Mouse (Mus musculus): ENCODE results near the gene Gps1.
"Not testable (repeated sequence)": the region's sequence is repeated elsewhere in the genome, so short reads cannot be mapped to it uniquely, and the experiment has no call there.

Gene Gps1

DNA sequence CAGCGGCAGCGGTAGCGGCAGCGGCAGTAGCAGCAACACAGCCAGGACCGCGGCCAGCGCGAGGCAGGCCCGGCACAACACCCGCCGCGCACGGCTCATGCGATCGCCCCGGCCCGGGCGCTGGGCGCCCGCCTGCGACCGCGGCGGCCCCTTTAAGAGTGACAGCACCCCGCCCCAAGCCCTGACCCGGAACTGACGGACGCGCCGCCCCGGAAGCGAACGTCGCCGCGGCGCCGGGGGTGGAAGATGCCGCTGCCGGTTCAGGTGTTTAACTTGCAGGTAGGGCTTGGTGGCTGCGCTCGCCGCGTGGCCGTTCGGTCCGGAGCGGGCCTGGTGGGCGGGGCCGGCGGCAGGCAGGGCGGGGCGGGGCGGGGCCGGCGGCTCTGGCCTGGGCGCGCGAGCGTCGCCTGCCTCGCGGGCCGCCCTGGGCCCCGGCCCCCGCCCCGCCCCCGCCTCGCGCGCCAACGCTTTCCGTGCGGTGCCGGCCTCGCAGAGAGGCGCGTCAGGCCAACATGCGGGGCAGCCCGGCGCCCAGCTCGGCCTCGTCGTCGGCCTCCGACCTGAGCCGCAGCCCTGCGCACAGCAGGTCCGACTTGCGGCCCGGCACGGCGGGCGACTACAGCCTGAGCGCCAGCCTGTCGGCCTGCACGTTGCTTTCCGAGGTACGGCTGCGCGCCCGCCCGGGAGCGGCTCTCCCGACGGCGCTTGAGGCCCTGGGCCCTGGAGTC lies at the start of gene Gps1, which contains the start of gene Rfng:
Gene Gps1 (plus strand): TSS at position 209 of the 728 bp plus-strand sequence.
Gene Rfng (minus strand): TSS at position 144 of the 728 bp plus-strand sequence.
- peak; percentile 84 for DNase-seq (ENCODE audit: low spot score)

DNA sequence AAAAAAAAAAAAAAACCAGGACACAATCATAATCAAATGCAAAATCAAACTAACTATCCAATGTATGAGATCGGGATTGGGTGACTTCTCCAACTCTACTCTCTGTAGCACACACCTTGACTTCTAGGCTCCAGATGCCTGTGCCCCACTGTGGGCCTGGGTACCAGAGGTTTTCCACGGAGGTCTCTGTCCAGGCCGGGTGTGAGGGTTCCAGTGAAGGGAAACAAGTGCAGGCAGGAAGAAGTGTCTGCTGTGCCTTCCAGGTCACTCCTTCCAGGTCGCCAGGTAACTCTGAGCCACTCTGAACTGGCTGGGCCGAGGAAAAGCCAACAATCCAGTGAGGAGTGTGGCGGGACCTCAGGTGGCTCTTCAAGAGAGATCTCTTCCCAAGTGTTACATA lies 47.6 kb upstream of the Gps1 start:
- no peak for DNase-seq (ENCODE audit: low spot score)

DNA sequence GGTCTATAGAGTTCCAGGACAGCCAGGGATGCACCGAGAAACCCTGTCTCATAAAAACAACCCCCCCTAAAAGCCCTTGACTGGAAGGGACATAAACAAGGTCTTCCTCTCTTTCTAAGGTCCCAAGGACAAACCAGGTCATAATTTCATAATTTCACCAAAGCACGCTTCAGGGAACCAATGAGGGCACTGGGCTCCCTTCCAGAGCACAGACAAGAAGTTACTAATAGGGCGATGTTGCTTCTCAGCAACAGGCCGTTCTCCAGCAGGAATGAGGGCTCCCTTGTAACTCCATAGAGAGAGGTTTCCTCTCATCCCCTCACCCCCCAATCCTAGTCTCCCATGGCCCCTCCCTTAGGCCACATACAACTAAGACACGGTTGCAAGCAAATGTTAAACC lies 43.1 kb upstream of the Gps1 start:
- no peak for DNase-seq (ENCODE audit: low spot score)

GRCm38 (mm10) chr11:120744121-120744701 lies 39.9 kb upstream of the Gps1 start:
- DNase-seq (ENCODE audit: low spot score) = no peak

DNA sequence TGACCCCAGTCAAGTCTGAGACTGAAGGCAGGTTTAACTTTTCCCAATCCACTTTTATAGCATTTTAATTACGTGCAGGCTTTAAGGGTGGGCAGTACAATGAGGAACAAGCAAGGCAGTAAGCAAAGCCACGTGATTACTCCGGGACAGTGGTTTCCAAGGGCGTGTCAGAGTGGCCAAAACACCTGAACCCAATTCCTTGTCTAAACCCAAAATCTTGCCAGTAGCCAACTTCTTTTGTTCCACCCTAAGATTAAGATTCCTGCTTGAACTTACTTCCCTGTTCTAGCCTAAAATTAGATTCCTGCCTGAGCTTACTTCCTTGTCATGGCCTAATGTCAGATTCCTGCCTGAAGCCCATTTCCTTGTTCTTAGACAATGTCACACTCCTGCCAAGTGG lies 36.1 kb upstream of the Gps1 start:
- DNase-seq (ENCODE audit: low spot score) = no peak

DNA sequence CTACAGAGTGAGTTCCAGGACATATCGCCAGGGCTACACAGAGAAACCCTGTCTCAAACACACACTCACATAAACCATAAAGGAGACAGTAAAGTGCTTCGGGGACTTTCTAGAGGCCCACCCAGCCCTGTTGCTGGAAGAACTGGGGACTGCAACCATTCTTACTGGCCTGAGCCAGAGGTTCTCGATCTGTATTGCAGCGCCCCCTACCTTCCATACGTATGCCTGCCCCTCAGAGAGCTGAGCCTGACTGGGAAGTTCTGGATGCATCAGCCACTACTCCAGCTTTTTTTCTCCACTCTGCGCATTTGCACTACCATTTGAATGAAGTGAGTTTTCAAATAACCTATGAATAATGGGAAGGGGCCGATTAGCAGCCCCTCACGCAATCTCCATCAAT lies 34.6 kb upstream of the Gps1 start:
- no peak for DNase-seq (ENCODE audit: low spot score)

GRCm38 (mm10) chr11:120751606-120752005 lies 32.5 kb upstream of the Gps1 start:
- DNase-seq (ENCODE audit: low spot score) = no peak

DNA sequence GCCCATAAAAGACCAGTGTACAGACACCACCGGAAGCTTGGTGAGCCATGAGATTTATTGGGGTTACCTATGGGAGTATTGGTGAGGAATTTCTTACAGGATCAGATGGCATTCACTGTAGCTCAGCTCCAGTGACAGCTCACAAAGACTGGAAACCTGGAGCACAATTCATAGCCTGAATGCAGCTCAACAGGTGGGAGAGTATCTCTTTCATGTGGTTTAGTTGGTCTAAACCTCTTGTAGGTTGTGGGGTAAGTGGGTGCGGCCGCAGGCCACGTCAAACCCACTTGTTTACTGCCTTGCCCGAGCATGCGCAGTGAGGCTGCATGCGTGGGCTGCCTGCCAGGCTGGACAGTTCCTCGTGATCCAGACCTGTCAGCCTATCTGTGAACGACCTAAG lies 23.8 kb upstream of the Gps1 start:
- DNase-seq (ENCODE audit: low spot score) = no peak

GRCm38 (mm10) chr11:120761811-120762671 lies 22.0 kb upstream of the Gps1 start:
- no peak for DNase-seq (ENCODE audit: low spot score)

DNA sequence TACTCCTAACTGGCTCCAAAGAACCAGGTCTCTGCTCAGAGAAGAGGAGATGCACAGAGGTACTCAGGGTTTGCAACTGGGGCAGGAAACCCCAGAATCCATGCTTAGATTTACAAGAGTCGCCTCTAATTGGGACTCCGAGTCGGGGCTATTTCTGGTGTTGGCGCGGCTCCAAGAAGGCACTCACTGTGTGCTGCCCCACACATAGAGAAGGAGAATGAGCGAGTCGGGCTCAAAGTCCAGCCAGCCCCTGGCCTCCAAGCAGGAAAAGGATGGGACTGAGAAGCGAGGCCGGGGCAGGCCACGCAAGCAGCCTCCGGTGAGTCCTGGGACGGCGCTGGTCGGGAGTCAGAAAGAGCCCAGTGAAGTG lies 21.4 kb upstream of the Gps1 start, which contains the start of gene Hmga1b:
Gene Hmga1b (plus strand): TSS at position 123 of the 370 bp plus-strand sequence.
- DNase-seq (ENCODE audit: low spot score) = not testable (repeated sequence)

GRCm38 (mm10) chr11:120763121-120763999 lies 20.7 kb upstream of the Gps1 start:
- DNase-seq (ENCODE audit: low spot score) = not testable (repeated sequence)

- not testable (repeated sequence) for DNase-seq (ENCODE audit: low spot score)
Observed at GRCm38 (mm10) chr11:120767023-120767422, 17.0 kb upstream of the Gps1 start.

- no peak for DNase-seq (ENCODE audit: low spot score)
Observed at GRCm38 (mm10) chr11:120768206-120768605, 15.9 kb upstream of the Gps1 start.

DNA sequence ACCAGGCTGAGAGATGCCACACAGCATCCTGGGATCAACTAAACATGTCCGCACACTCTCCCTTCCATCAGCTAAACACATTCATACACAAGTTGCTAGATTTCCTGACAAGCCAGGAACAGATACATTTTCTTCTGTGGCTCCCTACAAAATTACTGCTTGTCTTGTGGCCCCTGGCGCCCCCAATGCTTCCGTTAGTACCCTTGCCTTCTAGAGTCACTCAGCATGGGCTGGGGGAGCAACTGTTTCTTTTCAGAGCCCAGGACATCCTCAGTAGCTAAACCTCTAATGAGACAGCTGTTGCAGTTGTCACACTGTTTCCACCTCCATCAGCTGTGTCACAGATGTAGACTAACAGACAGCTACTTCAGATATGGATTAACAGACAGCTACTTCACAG lies 11.3 kb upstream of the Gps1 start:
- DNase-seq (ENCODE audit: low spot score) = no peak

DNA sequence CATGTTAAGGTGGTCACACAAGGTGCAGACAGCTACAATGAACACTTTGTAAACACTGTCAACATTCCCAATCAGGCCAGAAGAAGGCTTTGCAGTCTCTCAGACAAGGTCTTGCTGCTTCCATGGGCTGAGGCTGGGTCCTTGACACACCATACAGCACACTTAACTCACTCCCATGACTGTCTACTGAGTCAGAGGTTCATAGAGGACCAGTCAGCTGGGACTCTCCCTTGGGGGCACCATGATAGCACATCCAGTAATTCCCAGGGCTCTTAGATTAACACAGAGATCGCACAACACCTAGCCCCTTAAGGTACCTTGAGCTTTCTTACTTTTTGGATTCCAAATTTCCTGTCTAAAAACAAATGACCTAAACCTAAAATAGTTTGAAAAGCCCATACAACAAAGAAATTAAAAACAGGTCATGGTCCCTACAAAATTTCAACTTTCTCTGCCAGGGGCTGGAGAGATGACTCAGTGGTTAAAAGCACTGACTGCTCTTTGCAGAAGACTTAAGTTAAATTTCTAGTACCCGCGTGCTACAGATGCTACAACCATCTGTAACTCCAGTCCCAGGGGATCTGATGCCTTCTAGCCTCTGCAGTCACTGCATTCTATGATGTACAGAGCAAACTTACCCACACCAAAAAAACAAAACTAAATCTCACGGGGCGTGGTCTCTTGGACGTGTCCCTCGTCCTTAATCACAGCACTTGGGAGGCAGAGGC lies 10.4 kb upstream of the Gps1 start:
- no peak for DNase-seq (ENCODE audit: low spot score)

DNA sequence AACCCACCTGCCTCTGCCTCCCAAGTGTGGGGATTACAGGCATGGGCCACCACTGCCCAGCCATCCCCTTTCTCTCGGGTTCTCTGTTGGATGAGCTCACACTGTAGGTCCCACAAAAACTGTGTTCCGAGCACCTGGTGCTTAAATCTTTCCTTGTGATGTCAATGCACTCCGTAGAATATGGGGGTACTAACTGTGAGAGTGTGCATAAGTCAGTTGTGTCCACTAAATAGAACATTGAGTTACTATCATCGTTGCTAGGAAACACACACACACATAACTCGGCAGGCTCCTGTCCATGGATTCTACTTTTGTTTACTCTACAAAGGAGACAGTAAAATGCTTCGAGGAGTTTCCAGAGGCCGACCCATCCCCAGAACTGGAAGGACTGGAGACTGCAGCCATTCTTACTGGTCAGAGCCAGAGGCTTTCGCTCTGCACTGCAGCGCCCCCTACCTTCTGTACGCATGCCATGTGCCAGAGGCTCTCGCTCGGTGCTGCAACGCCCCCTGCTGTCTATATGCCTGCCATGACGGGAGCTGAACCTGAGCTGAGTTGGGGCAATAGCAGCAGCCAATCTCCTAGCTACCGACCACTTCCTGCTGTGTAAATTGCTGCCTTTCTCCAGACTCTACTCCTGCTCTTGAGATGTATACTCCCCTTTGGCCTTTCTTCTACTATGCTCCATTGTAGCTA lies 8.2 kb upstream of the Gps1 start:
- DNase-seq (ENCODE audit: low spot score) = peak; percentile 93

- DNase-seq (ENCODE audit: low spot score) = no peak
Observed at GRCm38 (mm10) chr11:120777123-120777522, 6.9 kb upstream of the Gps1 start.

- DNase-seq (ENCODE audit: low spot score) = no peak
Observed at GRCm38 (mm10) chr11:120779876-120780275, 4.2 kb upstream of the Gps1 start.

GRCm38 (mm10) chr11:120781361-120781760 lies 2.7 kb upstream of the Gps1 start:
- DNase-seq (ENCODE audit: low spot score) = not testable (repeated sequence)

- no peak for DNase-seq (ENCODE audit: low spot score)
Observed at GRCm38 (mm10) chr11:120783426-120784063, 527 bp upstream of the Gps1 start.

All from ovary, postnatal 36 days (tissue).